Mouse (Mus musculus): ENCODE measurements around the gene Gpc1. TPM values are rescaled to one million over a fixed set of nuclear protein-coding genes. Genes with fewer than 3 reads are reported as not detected.

Gpc1 gene
- total RNA-seq (2021) = 10 to 100 TPM; 73.8 to 81.8 TPM

GRCm38 (mm10) chr1:92831188-92832001 is at the start of gene Gpc1:
TSS of gene Gpc1 (plus strand) at chr1:92831645.
- intact Hi-C loops (cut with DNase I) = loop anchor here (2.0 kb wide), 1 partner anchor 311 kb away; no protein-coding TSS in a partner anchor
- DNase-seq (ENCODE audit: low spot score in 2 of 2) = peak; percentile 87 to 93

GRCm38 (mm10) chr1:92781862-92782261 is 49.6 kb upstream of the Gpc1 start:
- DNase-seq (ENCODE audit: low spot score in 2 of 2) = peak; percentile 7 to 65
- intact Hi-C loops (cut with DNase I) = no loop called here

GRCm38 (mm10) chr1:92782587-92782986 is 48.9 kb upstream of the Gpc1 start:
- DNase-seq (ENCODE audit: low spot score in 2 of 2) = no peak
- intact Hi-C loops (cut with DNase I) = no loop called here

GRCm38 (mm10) chr1:92787221-92787620 is 44.2 kb upstream of the Gpc1 start:
- intact Hi-C loops (cut with DNase I) = no loop called here
- DNase-seq (ENCODE audit: low spot score in 2 of 2) = no peak

- DNase-seq (ENCODE audit: low spot score in 2 of 2) = no peak
- intact Hi-C loops (cut with DNase I) = no loop called here
These were observed 43.4 kb upstream of the Gpc1 start for GRCm38 (mm10) chr1:92788049-92788448.

- intact Hi-C loops (cut with DNase I) = no loop called here
- no peak for DNase-seq (ENCODE audit: low spot score in 2 of 2)
These were observed 40.8 kb upstream of the Gpc1 start for GRCm38 (mm10) chr1:92790628-92791027.

GRCm38 (mm10) chr1:92791070-92791831 is 40.2 kb upstream of the Gpc1 start:
- no peak for DNase-seq (ENCODE audit: low spot score in 2 of 2)
- intact Hi-C loops (cut with DNase I) = no loop called here

GRCm38 (mm10) chr1:92793781-92794180 is 37.7 kb upstream of the Gpc1 start:
- DNase-seq (ENCODE audit: low spot score in 2 of 2) = peak in 1 of 2 experiments; percentile 33
- intact Hi-C loops (cut with DNase I) = no loop called here

GRCm38 (mm10) chr1:92798425-92798824 is 33.0 kb upstream of the Gpc1 start:
- no peak for DNase-seq (ENCODE audit: low spot score in 2 of 2)
- intact Hi-C loops (cut with DNase I) = no loop called here

GRCm38 (mm10) chr1:92799653-92800052 is 31.8 kb upstream of the Gpc1 start:
- intact Hi-C loops (cut with DNase I) = no loop called here
- DNase-seq (ENCODE audit: low spot score in 2 of 2) = peak; percentile 49 to 86

GRCm38 (mm10) chr1:92802362-92802761 is 29.1 kb upstream of the Gpc1 start:
- DNase-seq (ENCODE audit: low spot score in 2 of 2) = no peak
- intact Hi-C loops (cut with DNase I) = no loop called here

- no peak for DNase-seq (ENCODE audit: low spot score in 2 of 2)
- intact Hi-C loops (cut with DNase I) = no loop called here
These were observed 28.1 kb upstream of the Gpc1 start for GRCm38 (mm10) chr1:92803376-92803775.

- DNase-seq (ENCODE audit: low spot score in 2 of 2) = no peak
- intact Hi-C loops (cut with DNase I) = no loop called here
These were observed 26.3 kb upstream of the Gpc1 start for GRCm38 (mm10) chr1:92805181-92805580.

- no peak for DNase-seq (ENCODE audit: low spot score in 2 of 2)
- intact Hi-C loops (cut with DNase I) = no loop called here
These were observed 25.6 kb upstream of the Gpc1 start for GRCm38 (mm10) chr1:92805836-92806235.

GRCm38 (mm10) chr1:92806720-92807119 is 24.7 kb upstream of the Gpc1 start:
- no peak for DNase-seq (ENCODE audit: low spot score in 2 of 2)
- intact Hi-C loops (cut with DNase I) = no loop called here

GRCm38 (mm10) chr1:92809621-92810020 is 21.8 kb upstream of the Gpc1 start:
- intact Hi-C loops (cut with DNase I) = no loop called here
- no peak for DNase-seq (ENCODE audit: low spot score in 2 of 2)

- intact Hi-C loops (cut with DNase I) = no loop called here
- no peak for DNase-seq (ENCODE audit: low spot score in 2 of 2)
These were observed 17.1 kb upstream of the Gpc1 start for GRCm38 (mm10) chr1:92814319-92814718.

- no peak for DNase-seq (ENCODE audit: low spot score in 2 of 2)
- intact Hi-C loops (cut with DNase I) = no loop called here
These were observed 16.3 kb upstream of the Gpc1 start for GRCm38 (mm10) chr1:92815100-92815499.

- intact Hi-C loops (cut with DNase I) = no loop called here
These were observed 15.6 kb upstream of the Gpc1 start for GRCm38 (mm10) chr1:92815756-92816294.

GRCm38 (mm10) chr1:92830626-92831187 is 738 bp upstream of the Gpc1 start:
- intact Hi-C loops (cut with DNase I) = no loop called here
- DNase-seq (ENCODE audit: low spot score in 2 of 2) = no peak

More at GRCm38 (mm10) chr1:92815756-92816294, 15.6 kb upstream of the Gpc1 start:
- DNase-seq (ENCODE audit: low spot score in 2 of 2) = no peak
